Mouse (Mus musculus) liver, adult 10 weeks (tissue): ENCODE results near the gene Pum1. TPM values are rescaled to one million over a fixed set of nuclear protein-coding genes. Genes with fewer than 3 reads are reported as not detected.

Experiments
- polyA plus RNA-seq: library from polyadenylated mRNA; stranded (reverse); fragments of 350-450 nt; fragmentation: Illumina TruSeq; extraction: RNeasy Lipid Tissue Mini Kit (QIAGEN cat#74804); gene quantifications from one replicate; pipeline ENCODE4 v1.2.3, GENCODE M21; 2014; ENCODE audit warnings: low read depth, low replicate concordance

Pum1 gene
- 23.9 TPM for polyA plus RNA-seq

DNA sequence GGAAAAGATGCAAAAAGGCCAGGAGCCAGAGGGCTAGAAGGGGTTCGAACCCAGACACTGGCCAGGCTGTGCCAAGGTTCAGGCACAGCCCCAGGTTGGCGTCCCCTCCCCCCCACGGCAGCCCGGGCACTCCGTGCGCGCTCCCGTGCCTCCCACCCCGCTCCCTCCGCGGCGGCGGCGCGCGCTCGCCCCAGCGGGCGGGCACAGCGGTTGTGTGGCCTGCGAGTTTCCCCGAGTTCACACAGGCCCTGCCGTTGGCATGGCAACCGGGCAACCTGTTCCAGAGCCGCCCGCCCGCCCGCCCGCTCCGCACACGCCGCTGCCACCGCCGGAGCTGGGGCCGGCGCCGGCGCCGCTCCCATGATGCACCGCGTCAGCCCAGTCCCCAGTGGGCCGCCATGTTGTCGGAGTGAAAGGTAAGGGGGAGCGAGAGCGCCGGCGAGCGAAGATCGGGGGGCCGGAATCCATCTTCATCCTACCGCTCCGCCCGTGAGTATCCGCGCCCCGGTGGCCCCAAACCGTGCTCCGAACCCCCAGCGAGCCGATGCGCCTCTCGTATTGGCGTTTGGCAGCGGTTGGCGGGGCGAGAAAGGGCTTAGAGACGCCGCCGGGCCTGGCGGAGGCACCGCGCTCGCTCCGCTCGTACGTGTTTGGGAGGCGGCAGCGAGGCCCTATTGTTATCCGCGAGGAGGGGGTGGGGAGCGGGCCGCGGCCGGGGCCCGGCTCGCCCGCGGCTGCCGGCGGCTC, at the start of gene Pum1:
Gene Pum1, plus strand, starts transcription at position 343 of the 747 bp plus-strand sequence.

DNA sequence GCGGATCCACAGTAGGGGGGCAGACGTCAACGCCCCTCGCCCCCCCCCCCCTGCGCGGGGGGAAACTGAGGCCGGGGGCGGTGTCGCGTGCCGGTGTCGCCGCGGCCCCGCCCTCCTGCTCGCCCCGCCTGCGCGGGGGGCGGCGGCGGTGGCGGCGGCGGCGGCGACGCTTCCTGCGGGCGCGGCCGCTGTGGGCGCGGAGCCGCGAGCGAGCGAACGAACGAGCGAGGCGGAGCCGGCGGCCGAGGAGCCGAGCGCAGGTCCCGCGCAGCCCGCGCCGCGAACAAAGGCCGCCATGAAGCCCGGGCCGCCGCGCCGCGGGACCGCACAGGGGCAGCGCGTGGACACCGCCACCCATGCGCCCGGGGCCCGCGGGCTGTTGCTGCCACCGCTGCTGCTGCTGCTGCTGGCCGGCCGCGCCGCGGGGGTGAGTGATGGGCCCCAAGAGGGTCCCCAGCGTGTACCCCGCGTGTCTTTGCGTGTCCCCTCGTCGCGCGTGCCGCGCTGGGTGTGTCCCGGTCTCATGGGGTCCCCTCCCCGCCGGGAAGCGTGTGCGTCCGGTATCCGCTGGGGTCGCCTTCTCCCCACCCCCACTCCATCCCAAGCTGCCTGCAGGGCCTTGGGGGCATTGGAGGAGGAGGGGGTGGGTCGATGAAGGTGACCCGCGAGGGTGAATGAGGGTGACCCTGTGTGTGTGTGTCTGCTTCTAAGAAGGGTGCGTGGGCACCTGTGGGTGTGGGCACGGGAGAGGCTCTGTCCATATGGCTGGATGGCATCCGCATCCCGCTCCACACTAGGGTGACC, 129.5 kb downstream of the Pum1 start, which contains the start of gene Sdc3:
Gene Sdc3, plus strand, starts transcription at position 162 of the 804 bp plus-strand sequence.

Other genes with a start within 250 kb of the Pum1 start
- gene Nkain1, start 89.1 kb upstream of the Pum1 start, polyA plus RNA-seq, result not detected
- gene Sdc3, start 129.2 kb downstream of the Pum1 start, polyA plus RNA-seq, result 4.3 TPM
- 3.8 TPM for gene Laptm5, start 249.8 kb downstream of the Pum1 start, polyA plus RNA-seq